Mouse (Mus musculus) CH12.LX (cell line): Measurements from ENCODE around the gene Gcm1. TPM values are rescaled to one million over a fixed set of nuclear protein-coding genes. Genes with fewer than 3 reads are reported as not detected.

Experiments
- DNase-seq: peaks from one replicate; pipeline ENCODE4 v3.0.0-alpha.2; 2013; ENCODE audit errors: extremely low read depth
- H3K27ac ChIP-seq: 2 replicates; pipeline ENCODE4 v1.5.1; 2012; ENCODE audit warnings: low read depth, mild to moderate bottlenecking, control low read depth, moderate library complexity; ENCODE audit not compliant: insufficient read depth
- H3K27me3 ChIP-seq: replicated peaks from 2 replicates; pipeline ENCODE3; 2012; ENCODE audit warnings: inconsistent platforms
- H3K36me3 ChIP-seq, 2 experiments: replicated peaks in 1 of 2; 2 replicates each; pipeline versions ENCODE3 to v1.6.1; 2012; ENCODE audit warnings: inconsistent platforms in 1 of 2, low read length in 1 of 2, mild to moderate bottlenecking in 1 of 2, mixed read lengths in 1 of 2, moderate library complexity in 1 of 2; ENCODE audit not compliant: control insufficient read depth in 1 of 2, insufficient read depth in 1 of 2
- H3K4me1 ChIP-seq, 2 experiments: 2 replicates each; pipeline ENCODE4 v1.6.1; 2012; ENCODE audit warnings: inconsistent platforms in 1 of 2, moderate library complexity in 1 of 2; ENCODE audit not compliant: insufficient read depth in 2 of 2, control insufficient read depth in 1 of 2
- H3K4me2 ChIP-seq: 2 replicates; pipeline ENCODE4 v1.6.1; 2012; ENCODE audit warnings: low read depth, mild to moderate bottlenecking, control low read depth; ENCODE audit not compliant: poor library complexity, insufficient read depth, severe bottlenecking
- H3K4me3 ChIP-seq, 3 experiments: fragments of 150-350 bp in 1 of 3; sonication (generic) in 1 of 3; replicated peaks in 1 of 3; 2 replicates each; pipeline versions ENCODE3 to v1.5.1; 2011 to 2012; ENCODE audit warnings: low read depth in 2 of 3, low read length in 2 of 3, mild to moderate bottlenecking in 2 of 3, moderate library complexity in 2 of 3, control low read depth in 1 of 3, improper control_type of control experiment in 1 of 3, inconsistent platforms in 1 of 3, mixed read lengths in 1 of 3; ENCODE audit not compliant: poor library complexity in 1 of 3
- H3K79me2 ChIP-seq: replicated peaks from 2 replicates; pipeline ENCODE4 v1.6.1; 2012; ENCODE audit warnings: mild to moderate bottlenecking, moderate library complexity; ENCODE audit not compliant: control insufficient read depth, poor library complexity, insufficient read depth, severe bottlenecking; ENCODE audit errors: extremely low read depth
- H3K9ac ChIP-seq: 2 replicates; pipeline ENCODE4 v1.6.1; 2012; ENCODE audit warnings: low read depth, mild to moderate bottlenecking, control low read depth, moderate library complexity; ENCODE audit not compliant: insufficient read depth
- H3K9me3 ChIP-seq: replicated peaks from 2 replicates; pipeline ENCODE3; 2012; ENCODE audit warnings: low read length, inconsistent platforms, mixed read lengths
- BHLHE40 ChIP-seq: IDR thresholded peaks from 2 replicates; pipeline ENCODE4 v1.6.1; 2011; ENCODE audit warnings: mild to moderate bottlenecking, low read depth, low read length, improper control_type of control experiment
- CHD1 ChIP-seq: IDR thresholded peaks from 2 replicates; pipeline ENCODE4 v1.6.1; 2012; ENCODE audit warnings: low read depth, low read length, improper control_type of control experiment, inconsistent platforms
- CTCF ChIP-seq, 2 experiments: IDR thresholded peaks in 1 of 2; conservative IDR thresholded peaks in 1 of 2; 2 replicates each; pipeline ENCODE4 v1.5.1; 2011 to 2012; ENCODE audit warnings: low read depth in 2 of 2, low read length in 2 of 2, improper control_type of control experiment in 1 of 2, inconsistent platforms in 1 of 2, mild to moderate bottlenecking in 1 of 2, moderate library complexity in 1 of 2
- E2F4 ChIP-seq: IDR thresholded peaks from 2 replicates; pipeline ENCODE4 v1.6.1; 2011; ENCODE audit warnings: low read depth, low read length, improper control_type of control experiment; ENCODE audit not compliant: insufficient replicate concordance
- ELF1 ChIP-seq: IDR thresholded peaks from 2 replicates; pipeline ENCODE4 v1.6.1; 2014; ENCODE audit warnings: low read depth, mild to moderate bottlenecking, inconsistent platforms, low read length, improper control_type of control experiment
- GABPA ChIP-seq: IDR thresholded peaks from 2 replicates; pipeline ENCODE4 v1.6.1; 2012; ENCODE audit warnings: low read depth, low read length, improper control_type of control experiment, inconsistent platforms; ENCODE audit not compliant: insufficient replicate concordance
- HCFC1 ChIP-seq: IDR thresholded peaks from 2 replicates; pipeline ENCODE4 v1.6.1; 2012; ENCODE audit warnings: low read depth, mild to moderate bottlenecking, inconsistent platforms, low read length, improper control_type of control experiment
- MAFK ChIP-seq: IDR thresholded peaks from 2 replicates; pipeline ENCODE4 v1.6.1; 2011; ENCODE audit warnings: low read length, improper control_type of control experiment; ENCODE audit not compliant: insufficient replicate concordance
- MAZ ChIP-seq: IDR thresholded peaks from 2 replicates; pipeline ENCODE4 v1.6.1; 2012; ENCODE audit warnings: low read depth, mild to moderate bottlenecking, inconsistent platforms, low read length, improper control_type of control experiment, moderate library complexity
- MXI1 ChIP-seq: IDR thresholded peaks from 2 replicates; pipeline ENCODE4 v1.6.1; 2011; ENCODE audit warnings: mild to moderate bottlenecking, low read depth, low read length, improper control_type of control experiment
- MYC ChIP-seq: IDR thresholded peaks from 2 replicates; pipeline ENCODE4 v1.6.1; 2011; ENCODE audit warnings: low read depth, mild to moderate bottlenecking, improper control_type of control experiment, low read length
- RAD21 ChIP-seq: IDR thresholded peaks from 2 replicates; pipeline ENCODE4 v1.6.1; 2011; ENCODE audit warnings: low read depth, mild to moderate bottlenecking, low read length, improper control_type of control experiment, moderate library complexity
- SMC3 ChIP-seq: IDR thresholded peaks from 2 replicates; pipeline ENCODE4 v1.6.1; 2011; ENCODE audit warnings: low read depth, low read length, improper control_type of control experiment
- UBTF ChIP-seq: IDR thresholded peaks from 2 replicates; pipeline ENCODE4 v1.6.1; 2012; ENCODE audit warnings: low read depth, mild to moderate bottlenecking, inconsistent platforms, low read length, improper control_type of control experiment, moderate library complexity
- dilution Hi-C: fragments of 300-500 bp; cut with MboI; formaldehyde crosslinking; loops from 2 replicates; pipeline ENCODE4 v1.14.3; 2020; ENCODE audit warnings: low sequenced_read_pairs; ENCODE audit not compliant: extremely low pct_unique_long_range_greater_than_20kb, extremely low pct_ligation_motif_present
- in situ Hi-C: fragments of 300-500 bp; cut with MboI; formaldehyde crosslinking; loops from 3 replicates; pipeline ENCODE4 v1.14.3; 2019; ENCODE audit warnings: low sequenced_read_pairs, low pct_ligation_motif_present, low pct_unique_long_range_greater_than_20kb, mixed read lengths
- polyA plus RNA-seq: library from polyadenylated mRNA; unstranded; fragments of >175 nt; gene quantifications from 2 replicates; pipeline ENCODE4 v1.2.1, GENCODE M21; 2012; ENCODE audit warnings: low read depth; ENCODE audit not compliant: insufficient read length
- total RNA-seq, 2 experiments: library from RNA; depleted of rRNA; stranded (reverse); fragments of 300-350 nt in 1 of 2; fragments of >200 nt in 1 of 2; gene quantifications; 2 replicates each; pipeline ENCODE4 v1.2.3; 2012 to 2014

The Gcm1 gene
- total and polyA plus RNA-seq, 3 experiments = not detected

DNA sequence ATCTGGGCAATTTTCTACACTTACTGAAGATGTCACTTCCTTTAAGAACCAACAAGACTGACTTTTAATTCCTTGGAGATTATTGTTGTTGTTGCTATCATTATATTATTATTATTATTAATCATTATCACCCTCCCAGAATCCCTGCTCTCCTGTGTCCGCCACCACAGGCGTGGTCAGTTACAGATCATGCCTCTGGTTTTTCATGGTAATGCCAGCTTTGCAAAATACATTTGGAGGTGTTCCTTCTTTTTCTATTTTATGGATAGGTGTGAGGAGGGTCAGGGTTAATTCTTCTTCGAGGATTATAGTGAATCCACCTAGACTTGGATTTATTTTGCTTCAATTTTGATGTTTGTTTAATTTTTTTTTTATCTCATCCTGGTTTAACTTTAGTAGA, 23.5 kb downstream of the Gcm1 start:
- H3K4me2 ChIP-seq = no peak overlapping the region
- no peak overlapping the region for H3K9ac ChIP-seq
- H3K4me3 ChIP-seq = no peak overlapping the region
- H3K36me3 ChIP-seq = peaks cover 0 to 2% of the 10 kb centered on the region in 2 experiments
- no peaks in the 10 kb centered on the region for H3K9me3 ChIP-seq
- DNase-seq = no peak
- TF ChIP-seq HCFC1 (no peak), MAFK (no peak), BHLHE40 (no peak), MAZ (no peak), SMC3 (no peak), E2F4 (no peak), MXI1 (no peak), GABPA (no peak), RAD21 (no peak), CTCF (conservative IDR thresholded peaks at IDR 0.05 in 1 of 2, IDR thresholded peaks at IDR 0.05 in 1 of 2; ENCODE audit: low read depth in 2 of 2, low read length in 2 of 2) (no peak), UBTF (no peak), ELF1 (no peak)
- H3K79me2 ChIP-seq = no peaks in the 10 kb centered on the region
- H3K4me1 ChIP-seq = peaks cover 0 to 18% of the 10 kb centered on the region in 2 experiments; a peak in 2 of 4 replicates
- in situ Hi-C loops = no loop called here
- dilution Hi-C loops = no loop called here
- no peak overlapping the region for H3K27ac ChIP-seq
- H3K27me3 ChIP-seq = no peaks in the 10 kb centered on the region

- no peak overlapping the region for H3K9ac ChIP-seq
- no peaks in the 10 kb centered on the region for H3K79me2 ChIP-seq
- TF ChIP-seq CHD1 (no peak), SMC3 (peak; percentile 24; the same call in 1 of the 2 replicates), CTCF (conservative IDR thresholded peaks at IDR 0.05 in 1 of 2, IDR thresholded peaks at IDR 0.05 in 1 of 2; ENCODE audit: low read depth in 2 of 2, low read length in 2 of 2) (peak in 1 of 2 experiments; percentile 53; a peak in 2 of 4 replicates), RAD21 (peak; percentile 35)
- H3K27ac ChIP-seq = no peak overlapping the region
- H3K4me3 ChIP-seq = no peak overlapping the region
- DNase-seq = no peak
- no peak overlapping the region for H3K4me2 ChIP-seq
- no peaks in the 10 kb centered on the region for H3K9me3 ChIP-seq
- dilution Hi-C loops = no loop called here
- peaks cover 0 to 8% of the 10 kb centered on the region in 2 experiments; a peak in 2 of 4 replicates for H3K4me1 ChIP-seq
- H3K27me3 ChIP-seq = no peaks in the 10 kb centered on the region
- in situ Hi-C loops = no loop called here
- H3K36me3 ChIP-seq = peaks cover 6 to 15% of the 10 kb centered on the region in 2 experiments
Measured at GRCm38 (mm10) chr9:78078240-78078639, 26.5 kb downstream of the Gcm1 start.

GRCm38 (mm10) chr9:78081835-78082234, 30.1 kb downstream of the Gcm1 start:
- no peak overlapping the region for H3K9ac ChIP-seq
- dilution Hi-C loops (no loop called here), in situ Hi-C loops (no loop called here)
- peaks cover 0 to 34% of the 10 kb centered on the region in 2 experiments; a peak in 2 of 4 replicates for H3K4me1 ChIP-seq
- no peak overlapping the region for H3K4me3 ChIP-seq
- H3K27ac ChIP-seq = no peak overlapping the region
- no peak for DNase-seq
- H3K36me3 ChIP-seq = peaks cover 34 to 48% of the 10 kb centered on the region in 2 experiments
- H3K4me2 ChIP-seq = no peak overlapping the region
- no peak for TF ChIP-seq MYC
- H3K27me3 ChIP-seq = no peaks in the 10 kb centered on the region
- no peaks in the 10 kb centered on the region for H3K9me3 ChIP-seq
- H3K79me2 ChIP-seq = no peaks in the 10 kb centered on the region
